Mouse (Mus musculus): Measurements from ENCODE around the gene Lhx4. TPM values are rescaled to one million over a fixed set of nuclear protein-coding genes. Genes with fewer than 3 reads are reported as not detected.

Gene Lhx4
- not detected in 2 replicates for polyA plus RNA-seq (2015; fragmentation: Nextera tagmentation; extraction: Ambion mirVana)

DNA sequence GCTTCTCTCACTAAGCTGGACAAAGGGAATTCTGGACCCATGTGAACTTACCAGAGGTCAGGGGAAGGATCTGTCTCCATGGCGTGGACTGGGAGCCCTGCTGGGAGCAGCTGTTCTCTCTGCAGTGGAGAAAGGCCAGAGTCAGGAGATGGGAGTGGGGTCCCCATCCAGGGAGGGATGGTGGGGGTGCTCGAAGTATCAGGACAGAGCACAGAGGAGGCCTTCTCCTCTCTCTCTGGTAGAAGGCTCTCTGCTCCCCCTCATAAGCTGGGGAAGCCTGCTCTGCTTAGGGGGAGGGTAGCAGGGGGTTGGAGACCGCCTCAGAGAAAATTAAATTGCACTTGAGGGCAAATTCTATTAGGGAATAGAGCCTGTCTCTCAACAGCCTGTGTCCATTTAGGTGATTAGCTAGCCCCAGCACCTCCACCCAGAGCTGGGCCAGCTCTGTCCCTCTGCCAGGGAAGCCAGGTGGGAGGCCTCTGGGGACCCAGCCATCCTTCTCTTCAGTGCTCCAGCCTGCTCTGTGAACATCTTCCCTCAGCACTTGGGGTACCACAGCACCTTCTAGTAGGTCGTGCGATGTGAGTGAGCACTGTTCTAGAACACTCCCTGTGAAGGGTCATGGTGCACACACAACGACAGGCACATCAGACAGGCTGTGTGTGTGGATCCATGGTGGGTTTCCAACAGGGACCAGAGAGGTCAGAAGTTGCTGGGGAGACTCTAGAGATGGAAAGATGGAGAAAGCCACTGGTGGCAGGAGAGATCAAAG, at the start of gene Lhx4:
Lhx4 (minus strand) TSS at position 201 of the 772 bp plus-strand sequence.
- Histone ChIP-seq H3K27me3 (peaks cover 68% of the 10 kb centered on the region), H3K9me3 (replicated peaks) (no peaks in the 10 kb centered on the region), H3K27ac (replicated peaks) (no peak within 1 kb of the TSS), H3K4me2 (no peak within 1 kb of the TSS), H3K36me3 (replicated peaks) (no peaks in the 10 kb centered on the region), H3K9ac (no peak within 1 kb of the TSS), H3K4me1 (replicated peaks) (no peaks in the 10 kb centered on the region), H3K4me3 (replicated peaks) (no peak within 1 kb of the TSS)
- WGBS (ENCODE audit: insufficient replicate concordance) = 44% methylated on average over 6 of the region's 6 CpGs
- no peak for ATAC-seq (ENCODE audit: insufficient read depth)

DNA sequence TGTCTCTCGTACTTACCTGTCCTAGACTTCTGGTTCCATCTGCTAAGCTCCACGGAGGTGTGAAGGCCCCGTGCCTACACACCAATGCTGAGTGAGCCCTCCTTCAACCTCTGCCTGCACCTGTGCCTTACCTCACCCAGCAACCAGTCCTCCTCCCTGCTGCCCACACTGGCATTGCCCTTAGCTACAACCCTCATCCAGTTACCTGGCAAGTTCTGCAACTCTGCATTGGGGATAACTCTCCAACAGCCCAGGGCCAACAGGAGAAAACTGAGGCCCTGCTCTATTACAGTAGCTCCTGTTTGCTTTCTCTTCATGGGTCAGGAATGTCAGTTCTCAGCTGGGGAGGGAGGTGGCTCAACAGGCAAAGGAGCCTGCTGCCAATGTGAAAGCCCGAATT, 46.5 kb upstream of the Lhx4 start:
- Histone ChIP-seq H3K4me3 (replicated peaks) (no peak overlapping the region), H3K27ac (replicated peaks) (no peak overlapping the region), H3K4me2 (no peak overlapping the region), H3K27me3 (no peaks in the 10 kb centered on the region), H3K9me3 (replicated peaks) (no peaks in the 10 kb centered on the region), H3K9ac (no peak overlapping the region), H3K4me1 (replicated peaks) (peaks cover 20% of the 10 kb centered on the region), H3K36me3 (replicated peaks) (peaks cover 52% of the 10 kb centered on the region)
- WGBS (ENCODE audit: insufficient replicate concordance) = 83% methylated on average over 4 of the region's 4 CpGs
- no peak for ATAC-seq (ENCODE audit: insufficient read depth)

DNA sequence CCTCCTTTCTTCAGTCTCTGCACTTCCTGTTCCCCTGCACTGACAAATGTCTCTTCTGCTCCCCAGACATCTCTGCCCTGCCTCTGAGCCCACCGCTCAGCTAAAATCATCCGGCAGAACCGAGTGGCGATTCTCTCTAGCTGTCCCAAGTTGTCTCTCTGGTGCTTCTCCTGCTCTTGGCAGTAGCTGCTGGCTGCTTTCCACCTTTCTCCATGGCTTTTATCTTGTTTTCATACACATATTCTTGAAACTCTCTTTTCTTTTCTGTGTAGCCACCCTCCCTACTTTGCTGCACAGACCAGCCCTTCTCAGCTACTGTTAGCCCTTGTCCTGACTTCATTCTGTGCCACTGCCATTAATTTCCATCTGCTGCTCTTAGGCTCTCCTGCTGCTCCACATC, 45.9 kb upstream of the Lhx4 start:
- Histone ChIP-seq H3K4me3 (replicated peaks) (no peak overlapping the region), H3K9me3 (replicated peaks) (no peaks in the 10 kb centered on the region), H3K27ac (replicated peaks) (no peak overlapping the region), H3K36me3 (replicated peaks) (peaks cover 52% of the 10 kb centered on the region), H3K4me2 (no peak overlapping the region), H3K4me1 (replicated peaks) (peaks cover 20% of the 10 kb centered on the region), H3K27me3 (no peaks in the 10 kb centered on the region), H3K9ac (no peak overlapping the region)
- WGBS (ENCODE audit: insufficient replicate concordance) = 71% methylated on average over 4 of the region's 4 CpGs
- no peak for ATAC-seq (ENCODE audit: insufficient read depth)

DNA sequence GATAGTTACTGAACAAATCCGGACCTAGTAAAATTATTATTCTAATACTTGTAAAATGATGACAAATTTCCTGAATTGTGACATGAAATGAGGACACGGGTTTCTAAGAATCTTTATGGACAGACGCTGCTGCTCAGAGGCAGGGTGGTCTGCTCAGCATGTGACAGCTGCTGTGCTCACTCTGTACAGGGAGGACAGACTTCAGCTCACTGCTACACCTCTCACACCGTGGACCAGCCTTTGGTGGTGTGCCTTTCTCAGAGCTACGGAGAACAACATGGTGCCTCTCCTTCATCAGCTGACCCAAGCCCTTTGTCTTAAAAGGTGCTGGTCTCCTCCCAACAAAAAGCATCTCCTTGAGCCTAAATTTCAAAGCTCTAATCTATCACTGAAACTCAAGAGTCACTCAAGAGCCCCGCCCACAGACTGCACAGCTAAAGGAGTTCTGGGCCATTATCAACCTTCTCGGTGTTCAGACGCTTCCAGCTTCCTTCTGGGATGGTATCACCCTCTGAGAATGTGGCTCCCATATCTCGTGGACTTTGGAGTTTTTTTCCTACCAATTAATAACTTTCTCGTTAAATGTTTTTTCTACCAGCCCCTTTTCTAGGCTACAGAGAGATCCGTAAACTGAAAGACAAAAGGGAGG, 45.4 kb upstream of the Lhx4 start:
- WGBS (ENCODE audit: insufficient replicate concordance) = 50% methylated on average over 11 of the region's 11 CpGs
- peaks cover 20% of the 10 kb centered on the region for H3K4me1 ChIP-seq (replicated peaks)
- H3K9me3 ChIP-seq (replicated peaks) = no peaks in the 10 kb centered on the region
- no peak overlapping the region for H3K9ac ChIP-seq
- peaks cover 53% of the 10 kb centered on the region for H3K36me3 ChIP-seq (replicated peaks)
- H3K27ac ChIP-seq (replicated peaks) = no peak overlapping the region
- no peak overlapping the region for H3K4me3 ChIP-seq (replicated peaks)
- H3K27me3 ChIP-seq = no peaks in the 10 kb centered on the region
- ATAC-seq (ENCODE audit: insufficient read depth) = no peak
- H3K4me2 ChIP-seq = no peak overlapping the region

DNA sequence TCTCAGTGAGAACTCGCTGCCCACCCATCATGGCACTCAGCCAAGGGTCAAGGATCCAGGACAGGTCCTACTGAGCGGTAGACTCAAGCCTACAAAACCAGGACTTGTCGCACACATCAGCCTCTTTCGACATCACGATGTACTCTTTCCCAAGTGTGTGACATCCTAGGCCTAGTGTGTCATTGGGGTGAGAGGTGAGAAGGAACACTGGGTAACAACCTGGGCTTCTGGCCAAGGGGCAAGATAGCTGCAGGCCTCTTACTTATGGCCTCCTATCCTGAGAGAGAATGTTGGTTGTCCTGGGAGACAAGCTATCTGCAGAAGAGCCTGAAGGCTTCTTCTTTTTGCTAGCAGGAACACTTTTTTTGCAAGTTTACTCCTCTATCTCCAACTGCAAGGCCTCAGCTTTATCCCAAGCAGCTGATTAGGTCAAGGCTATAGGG, 44.3 kb upstream of the Lhx4 start:
- WGBS (ENCODE audit: insufficient replicate concordance) = 77% methylated on average over 5 of the region's 5 CpGs
- H3K27ac ChIP-seq (replicated peaks) = no peak overlapping the region
- peak; percentile 45; the same call in 1 of the 2 replicates for ATAC-seq (ENCODE audit: insufficient read depth)

DNA sequence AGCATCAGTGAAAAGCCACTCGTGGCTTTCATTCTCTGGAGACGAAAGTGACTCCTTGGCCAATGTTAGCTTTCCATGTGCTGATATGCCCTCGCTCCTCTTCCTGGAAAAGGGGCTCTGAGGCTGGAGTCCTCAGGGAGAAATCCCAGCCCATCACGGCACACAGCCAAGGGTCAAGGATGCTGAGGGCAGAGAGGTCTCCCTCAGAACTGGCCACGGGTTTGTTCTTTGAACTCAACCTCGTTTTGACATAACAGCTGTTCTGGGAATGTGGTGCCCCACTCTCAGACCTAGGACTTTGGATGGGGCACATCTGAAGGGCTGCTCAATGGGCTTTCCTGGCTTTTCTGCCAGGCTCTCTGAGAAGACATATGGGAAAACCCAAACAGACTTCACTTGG, 43.4 kb upstream of the Lhx4 start:
- ATAC-seq (ENCODE audit: insufficient read depth) = no peak
- Histone ChIP-seq H3K4me2 (no peak overlapping the region), H3K9me3 (replicated peaks) (no peaks in the 10 kb centered on the region), H3K27me3 (no peaks in the 10 kb centered on the region), H3K4me3 (replicated peaks) (no peak overlapping the region), H3K27ac (replicated peaks) (no peak overlapping the region), H3K4me1 (replicated peaks) (peaks cover 20% of the 10 kb centered on the region), H3K36me3 (replicated peaks) (peaks cover 51% of the 10 kb centered on the region), H3K9ac (no peak overlapping the region)
- WGBS (ENCODE audit: insufficient replicate concordance) = 65% methylated on average over 6 of the region's 6 CpGs

More for the DNA sequence above, 44.3 kb upstream of the Lhx4 start:
- H3K27me3 ChIP-seq = no peaks in the 10 kb centered on the region
- peaks cover 51% of the 10 kb centered on the region for H3K36me3 ChIP-seq (replicated peaks)
- peaks cover 20% of the 10 kb centered on the region for H3K4me1 ChIP-seq (replicated peaks)
- H3K9me3 ChIP-seq (replicated peaks) = no peaks in the 10 kb centered on the region
- H3K4me3 ChIP-seq (replicated peaks) = no peak overlapping the region
- no peak overlapping the region for H3K4me2 ChIP-seq
- H3K9ac ChIP-seq = no peak overlapping the region

DNA sequence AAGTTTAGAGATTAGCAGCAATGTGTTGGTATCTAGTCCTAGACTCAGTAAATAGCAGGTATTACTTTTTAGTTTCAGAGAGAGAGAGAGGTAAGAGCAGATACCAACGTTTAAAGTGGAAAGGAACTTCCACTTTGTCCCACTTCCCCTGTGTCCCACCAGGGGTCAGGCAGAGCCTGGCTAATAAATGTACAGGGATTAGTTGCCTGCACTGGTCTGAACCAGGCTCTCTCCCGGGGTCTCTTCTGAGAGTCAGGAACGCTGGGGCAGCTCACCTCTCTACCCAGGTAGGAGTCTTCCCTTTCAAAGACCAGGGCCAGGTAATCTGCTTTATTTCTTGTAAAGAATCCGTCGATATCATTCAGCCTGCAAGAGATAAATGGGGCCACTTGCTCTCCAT, 40.4 kb upstream of the Lhx4 start:
- no peak overlapping the region for H3K4me2 ChIP-seq
- no peaks in the 10 kb centered on the region for H3K27me3 ChIP-seq
- H3K9me3 ChIP-seq (replicated peaks) = no peaks in the 10 kb centered on the region
- H3K9ac ChIP-seq = no peak overlapping the region
- WGBS (ENCODE audit: insufficient replicate concordance) = 53% methylated on average over 5 of the region's 5 CpGs
- no peak overlapping the region for H3K4me3 ChIP-seq (replicated peaks)
- no peak for ATAC-seq (ENCODE audit: insufficient read depth)
- H3K27ac ChIP-seq (replicated peaks) = no peak overlapping the region
- H3K4me1 ChIP-seq (replicated peaks) = peaks cover 13% of the 10 kb centered on the region; the same call in 1 of the 2 replicates
- H3K36me3 ChIP-seq (replicated peaks) = peaks cover 72% of the 10 kb centered on the region

DNA sequence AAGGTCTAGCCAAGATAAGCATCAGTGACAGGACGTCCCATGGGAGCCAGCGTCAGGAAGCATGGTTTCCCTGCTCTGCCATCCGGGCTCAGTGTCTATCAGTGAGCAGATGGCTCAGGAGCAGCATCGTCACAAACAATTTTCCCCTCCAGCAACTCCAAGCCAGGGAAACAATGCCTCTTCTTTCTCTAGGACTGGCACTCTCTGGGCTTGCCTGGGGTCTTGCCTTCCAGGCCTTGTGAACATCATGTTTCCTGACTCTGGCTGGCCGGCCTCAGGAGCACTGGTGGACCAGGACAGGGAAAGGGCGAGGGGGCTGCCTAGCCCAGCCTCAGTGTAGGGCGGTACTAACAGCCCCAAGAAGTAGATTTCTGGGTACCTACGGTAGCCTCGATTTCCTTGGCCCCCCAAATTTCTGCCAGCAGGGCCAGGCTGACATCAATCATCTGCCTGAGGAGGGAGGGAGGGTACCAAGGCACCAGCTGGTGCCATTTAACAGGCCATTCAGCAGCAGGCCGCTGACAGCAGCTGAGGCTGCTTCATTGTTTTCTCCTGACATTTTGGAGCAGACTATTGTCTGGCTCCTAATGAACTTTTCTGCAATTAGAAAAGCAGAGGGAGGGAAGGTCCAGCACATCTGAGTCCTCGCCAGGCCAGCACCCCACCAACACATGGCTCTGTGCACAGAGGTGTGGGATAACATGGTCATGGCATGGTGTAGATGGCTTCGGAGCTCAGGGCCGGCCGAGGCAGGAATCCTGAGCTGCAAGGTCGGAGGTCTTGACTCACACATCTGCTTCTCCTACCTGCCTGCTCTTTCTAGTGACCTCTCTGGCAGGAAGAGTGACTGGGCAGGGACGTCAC, 38.9 kb upstream of the Lhx4 start:
- no peak for ATAC-seq (ENCODE audit: insufficient read depth)
- peaks cover 84% of the 10 kb centered on the region for H3K36me3 ChIP-seq (replicated peaks)
- H3K27me3 ChIP-seq = no peaks in the 10 kb centered on the region

DNA sequence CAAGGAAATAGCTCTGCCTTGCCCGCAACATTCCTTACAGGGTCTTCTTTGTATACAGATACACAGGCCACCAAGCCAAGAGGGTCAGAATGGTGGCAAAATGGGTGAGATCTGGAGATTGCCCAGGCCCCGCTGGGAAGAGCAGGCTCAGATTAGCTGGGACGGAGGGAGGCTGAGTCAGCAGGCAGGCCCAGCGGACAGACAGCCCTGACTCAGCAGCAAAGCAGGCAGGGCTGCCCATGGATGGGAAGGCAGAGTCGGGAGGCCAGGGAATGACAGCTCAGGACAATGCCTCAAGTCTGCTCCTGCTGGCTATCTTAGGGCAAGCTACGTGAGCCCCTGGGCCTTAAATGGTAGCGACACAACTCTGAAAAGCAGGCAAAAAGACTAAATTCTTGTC, 34.4 kb upstream of the Lhx4 start:
- Histone ChIP-seq H3K4me1 (replicated peaks) (peaks cover 6% of the 10 kb centered on the region; the same call in 1 of the 2 replicates), H3K4me2 (no peak overlapping the region), H3K9ac (no peak overlapping the region), H3K27me3 (no peaks in the 10 kb centered on the region), H3K27ac (replicated peaks) (no peak overlapping the region), H3K36me3 (replicated peaks) (peaks cover 83% of the 10 kb centered on the region), H3K9me3 (replicated peaks) (no peaks in the 10 kb centered on the region), H3K4me3 (replicated peaks) (no peak overlapping the region)
- 82% methylated on average over 7 of the region's 7 CpGs for WGBS (ENCODE audit: insufficient replicate concordance)
- no peak for ATAC-seq (ENCODE audit: insufficient read depth)

More for the DNA sequence above, 38.9 kb upstream of the Lhx4 start:
- no peak overlapping the region for H3K4me3 ChIP-seq (replicated peaks)
- no peak overlapping the region for H3K27ac ChIP-seq (replicated peaks)
- WGBS (ENCODE audit: insufficient replicate concordance) = 75% methylated on average over 16 of the region's 16 CpGs
- no peak overlapping the region for H3K4me2 ChIP-seq
- H3K9ac ChIP-seq = no peak overlapping the region
- H3K4me1 ChIP-seq (replicated peaks) = 0 out of 2 replicates have a peak, but pooled peaks cover 6% of the 10 kb centered on the region
- H3K9me3 ChIP-seq (replicated peaks) = no peaks in the 10 kb centered on the region

DNA sequence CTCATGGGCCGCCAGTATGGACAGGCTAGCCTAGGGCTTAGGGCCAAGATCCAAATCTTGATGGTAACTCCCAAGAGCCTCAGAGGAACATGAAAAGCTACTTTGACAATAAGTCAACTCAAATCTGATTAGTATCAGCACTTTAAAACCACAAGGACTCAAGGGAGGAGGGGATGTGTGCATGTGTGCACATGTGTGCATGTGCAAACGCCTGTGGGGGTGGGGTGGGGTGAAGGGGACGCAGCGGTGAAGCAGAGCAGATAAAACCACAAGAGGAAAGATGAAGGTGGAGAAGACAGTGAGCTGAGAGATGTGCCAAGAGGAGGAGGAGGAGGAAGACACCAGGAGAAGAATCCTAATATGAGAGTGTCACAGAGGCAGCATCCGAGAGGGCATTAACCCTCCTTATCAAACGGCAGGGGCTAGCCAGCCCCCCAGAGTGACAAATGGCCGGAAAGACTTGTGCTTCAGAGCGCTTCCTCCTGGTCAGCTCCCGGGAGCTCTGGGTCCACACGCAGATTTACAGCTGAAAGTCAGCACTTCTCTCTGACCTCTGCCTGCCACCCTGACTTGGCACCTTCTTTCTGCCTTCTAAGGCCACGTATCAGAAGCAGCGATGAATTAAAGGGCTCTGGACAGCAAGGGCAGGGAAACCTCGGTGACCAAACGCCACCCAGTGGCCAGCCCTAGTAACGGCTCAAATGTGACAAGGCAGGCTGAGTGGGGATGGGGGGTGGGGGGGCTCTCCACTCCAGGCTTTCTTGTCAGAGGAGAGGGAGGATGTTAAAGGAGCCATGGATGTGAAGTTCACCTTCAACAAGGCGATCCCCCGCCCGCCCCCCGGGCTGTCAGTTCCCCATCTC, 33.1 kb upstream of the Lhx4 start:
- 28% methylated on average over 19 of the region's 19 CpGs for WGBS (ENCODE audit: insufficient replicate concordance)
- H3K36me3 ChIP-seq (replicated peaks) = peaks cover 75% of the 10 kb centered on the region

More for the DNA sequence above, 33.1 kb upstream of the Lhx4 start:
- H3K27me3 ChIP-seq = no peaks in the 10 kb centered on the region
- no peaks in the 10 kb centered on the region for H3K9me3 ChIP-seq (replicated peaks)
- H3K27ac ChIP-seq (replicated peaks) = no peak overlapping the region
- H3K9ac ChIP-seq = no peak overlapping the region
- ATAC-seq (ENCODE audit: insufficient read depth) = no peak
- H3K4me1 ChIP-seq (replicated peaks) = peaks cover 6% of the 10 kb centered on the region; the same call in 1 of the 2 replicates
- no peak overlapping the region for H3K4me3 ChIP-seq (replicated peaks)
- H3K4me2 ChIP-seq = no peak overlapping the region
